Mouse (Mus musculus): ENCODE results near the gene Itpr2. TPM values are rescaled to one million over a fixed set of nuclear protein-coding genes. Genes with fewer than 3 reads are reported as not detected.

Gene Itpr2
- polyA plus RNA-seq, 1 experiment from 2014 or later = 9.0 TPM

DNA sequence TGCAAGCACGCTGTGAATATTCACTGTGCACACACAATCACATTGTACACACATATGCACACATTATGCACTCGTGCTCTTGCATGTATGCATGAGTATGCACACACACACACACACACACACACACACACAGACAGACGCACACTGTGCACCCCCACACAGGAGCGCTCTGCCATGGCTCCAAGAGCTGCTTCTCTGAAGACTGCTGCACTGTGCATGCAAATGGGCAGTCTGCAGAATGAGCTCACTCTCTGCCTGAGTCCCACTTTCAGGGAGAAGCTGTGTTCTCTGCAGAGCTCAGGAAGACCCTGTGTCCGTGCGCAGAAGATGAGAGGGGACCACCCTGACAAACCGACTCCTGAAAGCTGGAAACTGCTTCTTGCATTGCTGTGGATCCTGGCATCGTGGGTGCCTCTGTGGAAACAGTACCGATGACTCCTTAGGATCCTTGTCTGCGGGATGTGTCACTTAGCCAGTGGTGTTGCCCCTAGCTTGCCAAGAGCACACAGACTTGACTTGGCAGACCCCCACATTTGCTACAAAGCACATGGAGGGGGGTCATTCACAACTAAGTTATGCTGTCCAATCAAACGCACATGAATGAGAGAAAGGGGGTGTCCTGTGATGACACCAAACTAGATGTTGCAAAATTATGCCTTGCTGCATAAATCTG is 55.9 kb downstream of the Itpr2 start:
- peak; percentile 64; the same call in 1 of the 2 replicates for ATAC-seq
- no peaks in the 10 kb centered on the region for H3K4me1 ChIP-seq (ENCODE audit: control insufficient read depth, insufficient read depth, low read length)
- H3K36me3 ChIP-seq (ENCODE audit: control insufficient read depth, insufficient read depth, low read length) = no peaks in the 10 kb centered on the region
- no peak overlapping the region for H3K27ac ChIP-seq (ENCODE audit: low read length)
- H3K9me3 ChIP-seq (replicated peaks; ENCODE audit: control insufficient read depth, low read length, poor library complexity, severe bottlenecking) = no peaks in the 10 kb centered on the region; the same call in 1 of the 2 replicates
- H3K4me2 ChIP-seq (ENCODE audit: low read length) = no peak overlapping the region
- no peak overlapping the region for H3K4me3 ChIP-seq (ENCODE audit: low read depth, low read length)
- no peaks in the 10 kb centered on the region for H3K27me3 ChIP-seq (ENCODE audit: control insufficient read depth, insufficient read depth, low read depth, low read length)
- H3K9ac ChIP-seq (ENCODE audit: low read depth, low read length) = no peak overlapping the region
- WGBS = 87% methylated on average over 11 of the region's 11 CpGs

DNA sequence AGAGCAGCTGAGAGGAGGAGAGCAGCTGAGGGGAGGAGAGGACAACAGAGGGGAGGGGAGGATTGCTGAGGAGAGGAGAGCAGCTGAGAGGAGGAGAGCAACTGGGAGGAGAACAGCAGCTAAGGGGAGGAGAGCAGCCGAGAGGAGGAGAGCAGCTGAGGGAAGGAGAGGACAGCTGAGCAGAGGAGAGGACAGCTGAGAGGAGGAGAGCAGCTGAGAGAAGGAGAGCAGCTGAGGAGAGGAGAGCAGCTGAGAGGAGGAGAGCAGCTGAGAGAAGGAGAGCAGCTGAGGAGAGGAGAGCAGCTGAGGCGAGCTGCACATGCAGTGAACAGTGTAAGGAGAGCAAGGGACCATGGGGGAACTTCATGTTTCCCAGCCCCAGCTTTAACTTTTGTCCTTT is 62.2 kb downstream of the Itpr2 start:
- ATAC-seq = no peak
- Histone ChIP-seq H3K27me3 (ENCODE audit: control insufficient read depth, insufficient read depth, low read depth, low read length) (no peaks in the 10 kb centered on the region), H3K4me3 (ENCODE audit: low read depth, low read length) (no peak overlapping the region), H3K36me3 (ENCODE audit: control insufficient read depth, insufficient read depth, low read length) (no peaks in the 10 kb centered on the region), H3K4me2 (ENCODE audit: low read length) (no peak overlapping the region), H3K27ac (ENCODE audit: low read length) (no peak overlapping the region), H3K4me1 (ENCODE audit: control insufficient read depth, insufficient read depth, low read length) (0 out of 2 replicates have a peak, but pooled peaks cover 3% of the 10 kb centered on the region), H3K9ac (ENCODE audit: low read depth, low read length) (no peak overlapping the region), H3K9me3 (replicated peaks; ENCODE audit: control insufficient read depth, low read length, poor library complexity, severe bottlenecking) (no peaks in the 10 kb centered on the region; the same call in 1 of the 2 replicates)
- WGBS = 61% methylated on average over 2 of the region's 2 CpGs

DNA sequence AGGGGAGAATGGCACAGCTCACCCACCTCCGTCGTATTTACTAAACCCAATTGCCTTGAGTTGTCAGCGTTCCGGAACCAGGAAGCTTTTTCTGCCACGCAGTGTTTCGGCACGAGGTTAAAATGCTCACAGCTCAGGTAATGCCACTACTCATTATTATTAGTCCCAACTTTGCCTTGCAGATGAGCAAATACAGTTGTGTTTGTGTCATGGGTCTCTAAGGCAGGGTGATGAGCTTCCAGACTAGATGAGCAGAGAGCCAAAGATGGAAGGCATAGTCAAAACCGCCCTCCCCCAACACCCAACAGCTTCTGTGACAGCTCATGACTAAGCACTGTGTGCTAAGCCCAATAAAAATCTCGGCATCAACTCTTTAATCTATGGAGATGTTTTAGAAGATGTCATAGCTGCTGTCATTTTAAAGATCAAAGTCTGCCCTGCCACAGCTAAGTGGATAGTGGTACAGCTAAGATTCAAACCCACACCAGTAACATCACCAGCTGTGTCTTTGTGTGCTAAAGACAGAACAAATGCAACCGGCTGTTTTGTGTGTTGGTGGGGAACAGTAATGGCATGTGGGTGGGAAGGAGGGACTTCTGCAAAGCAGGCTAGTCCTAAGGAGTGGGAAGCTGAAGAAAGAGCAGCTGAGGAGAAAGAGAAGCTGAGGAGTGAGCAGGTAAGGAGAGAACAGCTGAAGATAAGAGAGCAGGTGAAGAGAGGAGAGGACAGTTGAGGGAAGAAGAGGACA is 62.8 kb downstream of the Itpr2 start:
- ATAC-seq = no peak
- Histone ChIP-seq H3K4me3 (ENCODE audit: low read depth, low read length) (no peak overlapping the region), H3K27ac (ENCODE audit: low read length) (no peak overlapping the region), H3K4me1 (ENCODE audit: control insufficient read depth, insufficient read depth, low read length) (0 out of 2 replicates have a peak, but pooled peaks cover 3% of the 10 kb centered on the region), H3K4me2 (ENCODE audit: low read length) (no peak overlapping the region), H3K27me3 (ENCODE audit: control insufficient read depth, insufficient read depth, low read depth, low read length) (no peaks in the 10 kb centered on the region), H3K9ac (ENCODE audit: low read depth, low read length) (no peak overlapping the region), H3K9me3 (replicated peaks; ENCODE audit: control insufficient read depth, low read length, poor library complexity, severe bottlenecking) (no peaks in the 10 kb centered on the region; the same call in 1 of the 2 replicates), H3K36me3 (ENCODE audit: control insufficient read depth, insufficient read depth, low read length) (no peaks in the 10 kb centered on the region)
- WGBS = 79% methylated on average over 10 of the region's 10 CpGs

DNA sequence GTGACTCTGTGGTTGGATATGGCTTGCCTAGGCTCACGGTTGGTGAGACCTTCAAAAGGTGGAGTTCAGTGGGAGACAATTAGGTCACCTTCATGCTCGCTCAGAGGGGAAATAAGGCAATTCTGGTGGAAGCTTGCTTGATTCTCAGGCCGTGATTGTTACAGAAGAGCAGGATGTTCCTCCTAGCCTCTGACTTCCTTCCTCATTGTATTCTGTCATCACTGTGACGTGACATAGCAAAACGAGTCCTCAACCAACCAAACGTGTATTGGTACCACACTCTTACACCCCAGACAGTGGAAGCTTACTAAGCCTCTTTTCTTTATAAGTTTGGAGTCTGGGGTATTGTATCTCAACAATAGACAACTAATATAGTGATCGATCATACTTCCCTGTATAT is 64.0 kb downstream of the Itpr2 start:
- no peaks in the 10 kb centered on the region for H3K27me3 ChIP-seq (ENCODE audit: control insufficient read depth, insufficient read depth, low read depth, low read length)
- no peak overlapping the region for H3K4me2 ChIP-seq (ENCODE audit: low read length)
- no peak overlapping the region for H3K4me3 ChIP-seq (ENCODE audit: low read depth, low read length)
- 74% methylated on average over 7 of the region's 7 CpGs for WGBS
- no peak overlapping the region for H3K9ac ChIP-seq (ENCODE audit: low read depth, low read length)
- ATAC-seq = no peak
- H3K36me3 ChIP-seq (ENCODE audit: control insufficient read depth, insufficient read depth, low read length) = no peaks in the 10 kb centered on the region
- 0 out of 2 replicates have a peak, but pooled peaks cover 3% of the 10 kb centered on the region for H3K4me1 ChIP-seq (ENCODE audit: control insufficient read depth, insufficient read depth, low read length)
- no peak overlapping the region for H3K27ac ChIP-seq (ENCODE audit: low read length)
- no peaks in the 10 kb centered on the region; the same call in 1 of the 2 replicates for H3K9me3 ChIP-seq (replicated peaks; ENCODE audit: control insufficient read depth, low read length, poor library complexity, severe bottlenecking)

DNA sequence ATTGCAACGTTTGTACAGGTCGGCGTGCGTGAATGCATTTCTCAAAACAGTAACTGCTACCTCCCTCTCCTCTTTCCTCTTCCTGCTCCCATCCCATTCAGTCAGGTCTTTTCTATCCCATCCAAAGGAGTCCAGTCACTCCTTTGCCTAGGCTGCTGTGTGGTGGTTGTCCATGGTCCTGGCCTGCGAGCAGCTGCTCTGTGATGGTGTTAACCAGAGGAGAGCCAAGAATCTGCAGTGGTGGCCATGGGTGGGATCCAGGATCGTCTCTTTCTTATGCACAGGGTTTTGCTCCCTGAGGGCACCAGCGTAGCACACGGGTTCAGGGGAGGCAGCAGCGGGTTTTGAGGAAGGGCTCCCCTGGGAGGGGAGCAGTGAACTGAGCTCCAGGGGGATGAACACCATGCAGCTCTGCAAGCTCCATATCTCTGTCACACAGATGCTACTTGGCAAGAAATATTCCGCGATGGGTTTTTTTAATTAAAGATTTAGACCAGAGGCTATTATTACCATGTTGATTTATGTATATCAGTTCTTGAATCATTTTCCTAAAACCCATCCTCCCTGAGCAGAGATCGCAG is 65.0 kb downstream of the Itpr2 start:
- no peaks in the 10 kb centered on the region; the same call in 1 of the 2 replicates for H3K9me3 ChIP-seq (replicated peaks; ENCODE audit: control insufficient read depth, low read length, poor library complexity, severe bottlenecking)
- H3K9ac ChIP-seq (ENCODE audit: low read depth, low read length) = no peak overlapping the region
- H3K36me3 ChIP-seq (ENCODE audit: control insufficient read depth, insufficient read depth, low read length) = no peaks in the 10 kb centered on the region
- H3K27ac ChIP-seq (ENCODE audit: low read length) = peak overlapping the region; percentile 49; the same call in 1 of the 2 replicates
- 43% methylated on average over 12 of the region's 12 CpGs for WGBS
- H3K4me2 ChIP-seq (ENCODE audit: low read length) = no peak overlapping the region
- H3K27me3 ChIP-seq (ENCODE audit: control insufficient read depth, insufficient read depth, low read depth, low read length) = no peaks in the 10 kb centered on the region
- ATAC-seq = peak; percentile 81
- H3K4me1 ChIP-seq (ENCODE audit: control insufficient read depth, insufficient read depth, low read length) = 0 out of 2 replicates have a peak, but pooled peaks cover 3% of the 10 kb centered on the region
- H3K4me3 ChIP-seq (ENCODE audit: low read depth, low read length) = no peak overlapping the region

DNA sequence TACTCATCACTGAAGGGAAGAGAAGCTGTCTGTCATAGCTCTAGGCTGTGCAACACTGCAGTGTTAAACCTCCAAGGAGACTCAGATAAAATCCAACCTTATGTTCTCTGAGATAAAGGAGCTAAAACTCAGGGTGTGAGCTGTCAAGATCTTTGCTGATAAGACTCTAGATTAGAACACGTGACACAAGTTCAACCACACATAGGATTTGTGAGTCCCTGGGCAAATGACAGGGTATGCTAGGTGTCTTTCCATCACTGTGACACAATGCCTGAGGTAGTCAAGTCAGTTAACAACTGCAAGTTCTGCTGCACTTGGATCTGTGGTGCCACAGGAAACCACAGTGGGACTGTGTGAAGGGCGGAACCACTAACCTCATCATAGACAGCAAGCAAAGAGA is 67.8 kb downstream of the Itpr2 start:
- 0 out of 2 replicates have a peak, but pooled peaks cover 3% of the 10 kb centered on the region for H3K4me1 ChIP-seq (ENCODE audit: control insufficient read depth, insufficient read depth, low read length)
- H3K27me3 ChIP-seq (ENCODE audit: control insufficient read depth, insufficient read depth, low read depth, low read length) = no peaks in the 10 kb centered on the region
- no peak overlapping the region for H3K9ac ChIP-seq (ENCODE audit: low read depth, low read length)
- H3K4me2 ChIP-seq (ENCODE audit: low read length) = no peak overlapping the region
- no peak overlapping the region for H3K4me3 ChIP-seq (ENCODE audit: low read depth, low read length)
- no peaks in the 10 kb centered on the region for H3K36me3 ChIP-seq (ENCODE audit: control insufficient read depth, insufficient read depth, low read length)
- no peak overlapping the region for H3K27ac ChIP-seq (ENCODE audit: low read length)
- WGBS = 90% methylated on average over 2 of the region's 2 CpGs
- ATAC-seq = no peak
- no peaks in the 10 kb centered on the region for H3K9me3 ChIP-seq (replicated peaks; ENCODE audit: control insufficient read depth, low read length, poor library complexity, severe bottlenecking)

DNA sequence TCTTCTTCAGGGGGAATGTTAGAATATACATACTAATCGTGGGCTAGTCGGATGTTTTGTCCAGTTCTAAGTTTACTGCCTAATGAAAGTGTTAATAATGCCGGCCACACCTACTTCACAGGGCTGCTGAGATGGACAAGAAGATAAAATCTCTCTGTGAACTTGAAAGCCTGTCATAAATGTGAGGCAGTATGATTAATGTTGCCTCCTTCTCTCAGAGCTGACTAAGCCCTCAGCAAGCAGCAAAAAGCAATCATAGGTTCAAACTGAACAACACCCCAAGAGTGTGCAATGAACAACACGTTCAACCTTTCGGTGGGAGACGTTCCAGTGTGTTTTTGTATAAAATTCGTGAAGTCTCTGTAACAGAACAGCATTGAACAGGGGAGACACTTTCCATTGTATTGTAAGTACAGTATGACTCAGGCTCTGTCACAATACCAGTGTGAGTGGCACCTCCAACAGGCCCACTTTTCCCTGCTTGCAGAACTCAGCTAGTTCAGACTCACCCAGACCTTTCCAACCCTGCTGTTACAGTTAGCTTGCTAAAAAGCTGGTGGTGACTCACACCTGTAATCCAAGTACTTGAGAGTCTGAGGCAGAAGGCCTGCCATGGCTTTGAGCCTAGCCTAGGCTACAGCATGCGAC is 69.7 kb downstream of the Itpr2 start:
- no peak overlapping the region for H3K27ac ChIP-seq (ENCODE audit: low read length)
- no peaks in the 10 kb centered on the region for H3K9me3 ChIP-seq (replicated peaks; ENCODE audit: control insufficient read depth, low read length, poor library complexity, severe bottlenecking)
- no peaks in the 10 kb centered on the region for H3K27me3 ChIP-seq (ENCODE audit: control insufficient read depth, insufficient read depth, low read depth, low read length)
- ATAC-seq = no peak
- H3K4me2 ChIP-seq (ENCODE audit: low read length) = no peak overlapping the region
- 0 out of 2 replicates have a peak, but pooled peaks cover 3% of the 10 kb centered on the region for H3K4me1 ChIP-seq (ENCODE audit: control insufficient read depth, insufficient read depth, low read length)
- no peak overlapping the region for H3K9ac ChIP-seq (ENCODE audit: low read depth, low read length)
- H3K4me3 ChIP-seq (ENCODE audit: low read depth, low read length) = no peak overlapping the region
- H3K36me3 ChIP-seq (ENCODE audit: control insufficient read depth, insufficient read depth, low read length) = no peaks in the 10 kb centered on the region
- 82% methylated on average over 8 of the region's 8 CpGs for WGBS

DNA sequence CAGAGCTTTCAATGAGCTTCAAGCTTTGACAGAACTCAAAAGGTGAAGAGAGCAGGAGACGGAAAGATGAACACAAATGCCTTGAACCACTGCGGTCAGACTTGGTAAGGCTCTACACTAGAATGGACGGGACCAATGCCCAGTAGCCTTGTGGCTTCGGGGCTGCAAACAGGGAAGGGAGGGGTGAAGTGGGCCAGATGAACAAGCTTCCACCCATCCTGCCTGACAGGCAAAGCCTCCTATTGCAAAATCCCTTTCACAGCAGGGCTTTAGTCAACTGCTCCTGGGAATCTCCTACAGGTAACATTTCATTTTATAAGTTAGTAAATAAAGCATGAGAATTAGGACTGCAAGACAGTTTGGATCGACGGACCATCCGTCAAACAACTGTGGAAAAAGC is 70.2 kb downstream of the Itpr2 start:
- H3K36me3 ChIP-seq (ENCODE audit: control insufficient read depth, insufficient read depth, low read length) = no peaks in the 10 kb centered on the region
- WGBS = 93% methylated on average over 7 of the region's 7 CpGs
- ATAC-seq = no peak

More for the DNA sequence above, 70.2 kb downstream of the Itpr2 start:
- no peaks in the 10 kb centered on the region for H3K4me1 ChIP-seq (ENCODE audit: control insufficient read depth, insufficient read depth, low read length)
- no peak overlapping the region for H3K4me3 ChIP-seq (ENCODE audit: low read depth, low read length)
- H3K4me2 ChIP-seq (ENCODE audit: low read length) = no peak overlapping the region
- no peak overlapping the region for H3K27ac ChIP-seq (ENCODE audit: low read length)
- H3K27me3 ChIP-seq (ENCODE audit: control insufficient read depth, insufficient read depth, low read depth, low read length) = no peaks in the 10 kb centered on the region
- no peaks in the 10 kb centered on the region for H3K9me3 ChIP-seq (replicated peaks; ENCODE audit: control insufficient read depth, low read length, poor library complexity, severe bottlenecking)
- no peak overlapping the region for H3K9ac ChIP-seq (ENCODE audit: low read depth, low read length)
